Mouse (Mus musculus) thymus, postnatal 0 days (tissue): ENCODE results near the gene Stfa2. TPM values are rescaled to one million over a fixed set of nuclear protein-coding genes. Genes with fewer than 3 reads are reported as not detected.
"Not testable (repeated sequence)": the region's sequence is repeated elsewhere in the genome, so short reads cannot be mapped to it uniquely, and the experiment has no call there.

Experiments used
- DNase-seq: peaks from one replicate; pipeline ENCODE4 v3.0.0-alpha.2; 2015; ENCODE audit warnings: low spot score
- polyA plus RNA-seq: library from polyadenylated mRNA; unstranded; fragments of >200 nt; fragmentation: Nextera tagmentation; extraction: Ambion mirVana; gene quantifications from 2 replicates; pipeline ENCODE4 v1.2.1, GENCODE M21; 2015

The Stfa2 gene
- polyA plus RNA-seq = 1.0 and 3.7 TPM in 2 replicates

DNA sequence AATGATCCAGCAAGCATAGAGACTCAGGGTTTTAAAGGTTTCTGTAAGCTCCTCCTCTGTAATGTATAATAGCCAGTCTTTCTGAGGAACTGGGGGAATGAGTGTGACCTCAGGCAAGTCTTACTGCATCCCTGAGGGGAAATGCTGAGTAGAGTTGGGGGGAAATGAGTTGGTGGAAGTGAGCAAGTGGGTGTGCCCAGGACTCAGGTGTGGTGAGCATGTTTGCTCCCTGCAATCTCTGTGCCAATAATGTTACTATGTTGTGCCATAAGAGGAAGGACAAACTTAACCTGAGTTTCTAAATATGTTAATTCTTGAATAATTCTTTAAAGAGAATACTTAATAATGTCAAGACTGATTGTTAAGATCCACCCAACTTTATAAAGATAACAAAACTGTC is at the start of gene Stfa2:
Gene Stfa2 (minus strand): TSS at position 101 of the 400 bp plus-strand sequence.
- no peak for DNase-seq

DNA sequence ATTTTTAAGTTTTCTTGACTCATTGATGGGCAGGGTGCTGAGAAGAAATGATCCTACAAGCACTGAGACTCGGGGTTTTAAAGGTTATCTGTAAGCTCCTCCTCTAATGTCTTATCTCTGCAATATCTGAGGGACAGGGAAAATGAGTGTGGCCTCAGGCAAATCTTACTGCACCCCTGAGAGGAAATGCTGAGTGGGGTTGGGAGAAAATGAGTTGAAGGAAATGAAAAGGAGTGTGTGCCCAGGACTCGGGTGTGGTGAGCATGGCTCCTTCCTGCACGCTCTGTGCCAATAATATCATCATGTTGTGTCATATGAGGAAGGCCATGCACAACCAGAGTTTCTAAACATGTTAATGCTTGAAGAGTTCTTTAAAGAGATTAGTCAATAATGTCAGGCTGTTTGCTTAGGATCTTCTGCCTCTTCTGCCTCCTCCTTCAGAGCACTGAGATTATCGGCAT is 47.1 kb upstream of the Stfa2 start, which contains the start of gene Stfa3:
Gene Stfa3 (minus strand): TSS at position 51 of the 461 bp plus-strand sequence.
- DNase-seq = no peak

DNA sequence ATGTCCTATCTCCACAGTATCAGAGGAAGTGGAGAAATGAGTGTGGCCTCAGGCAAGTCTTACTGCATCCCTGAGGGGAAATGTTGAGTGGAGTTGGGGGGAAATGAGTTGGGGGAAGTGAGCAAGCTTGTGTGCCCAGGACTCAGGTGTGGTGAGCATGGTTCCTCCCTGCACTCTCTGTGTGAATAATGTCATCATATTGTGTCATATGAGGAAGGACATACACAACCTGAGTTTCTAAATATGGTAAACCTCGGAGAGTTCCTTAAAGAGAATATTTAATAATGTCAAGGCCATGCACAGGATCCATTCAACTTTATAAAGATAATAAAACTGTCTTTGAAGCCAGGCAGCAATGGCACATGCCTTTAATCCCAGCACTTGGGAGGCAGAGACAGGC is 12.7 kb upstream of the Stfa2 start:
- not testable (repeated sequence) for DNase-seq

DNA sequence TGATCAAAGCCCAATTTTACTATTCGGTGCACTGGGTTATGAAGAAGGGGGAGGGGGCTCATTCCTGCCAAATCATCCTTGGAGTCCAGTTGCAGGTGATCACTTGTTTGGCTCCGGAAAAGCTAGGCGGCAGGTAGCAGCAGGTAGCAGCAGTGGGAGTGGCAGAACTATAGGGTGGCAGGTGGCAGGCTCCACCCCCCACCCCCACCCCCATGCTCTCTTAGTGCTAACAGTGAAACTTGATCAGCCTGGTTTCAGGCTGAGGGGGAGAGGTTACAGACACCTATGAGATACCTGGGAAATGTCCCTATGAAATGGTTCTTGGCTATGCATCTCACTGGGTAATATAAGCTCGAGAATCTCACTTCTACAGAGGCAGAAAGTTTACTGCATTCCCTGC is 19.2 kb downstream of the Stfa2 start:
- DNase-seq = no peak

DNA sequence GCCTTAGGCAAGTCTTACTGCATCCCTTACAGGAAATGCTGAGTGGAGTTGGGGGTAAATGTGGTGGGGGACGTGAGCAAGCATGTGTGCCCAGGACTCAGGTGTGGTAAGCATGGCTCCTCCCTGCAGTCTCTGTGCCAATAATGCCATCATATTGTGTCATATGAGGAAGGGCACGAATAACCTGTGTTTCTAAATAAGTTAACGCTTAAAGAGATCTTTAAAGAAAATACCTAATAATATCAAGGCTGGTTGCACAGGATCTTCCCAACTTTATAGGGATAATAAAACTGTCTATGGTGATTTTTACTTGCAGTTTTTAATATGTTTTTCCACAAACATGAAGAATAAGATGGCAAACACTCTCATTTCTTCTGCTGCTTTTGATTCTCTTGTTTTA is 40.6 kb downstream of the Stfa2 start, which contains the start of gene BC100530:
Gene BC100530 (minus strand): TSS at position 101 of the 400 bp plus-strand sequence.
- not testable (repeated sequence) for DNase-seq

Other genes starting within 250 kb of the Stfa2 start
- gene Gm5483, start 224.2 kb downstream of the Stfa2 start, polyA plus RNA-seq = 2.1 and 6.2 TPM in 2 replicates
- gene Gm5416, start 198.1 kb downstream of the Stfa2 start, polyA plus RNA-seq = 0.85 TPM in 1 of 2 replicates, not detected in the other
- gene 2010005H15Rik, start 187.0 kb downstream of the Stfa2 start, polyA plus RNA-seq = 1.5 and 1.8 TPM in 2 replicates
- gene Stfa1, start 131.5 kb downstream of the Stfa2 start, polyA plus RNA-seq = 5.5 and 15.9 TPM in 2 replicates
- not detected in 2 replicates for gene BC117090, start 74.1 kb downstream of the Stfa2 start, polyA plus RNA-seq
- 3.6 and 14.8 TPM in 2 replicates for gene BC100530, start 40.7 kb downstream of the Stfa2 start, polyA plus RNA-seq
- gene Stfa3, start 46.9 kb upstream of the Stfa2 start, polyA plus RNA-seq = 1.6 and 3.7 TPM in 2 replicates
- gene Casr, start 153.7 kb upstream of the Stfa2 start, polyA plus RNA-seq = 0.27 and 0.35 TPM in 2 replicates